Mouse (Mus musculus): ENCODE data around the gene Krr1. TPM values are rescaled to one million over a fixed set of nuclear protein-coding genes. Genes with fewer than 3 reads are reported as not detected.
A peak's percentile ranks its signal among the peaks of the same experiment; 100 is the strongest.

Gene Krr1
- total RNA-seq (2021) = 10 to 100 TPM; 20.8 to 23.1 TPM
- long read RNA-seq, experiment 1, full-length matches to known transcripts = 19 of 24 reads
- long read RNA-seq, experiment 1, partial matches to known transcripts = 2 of 24 reads
- long read RNA-seq, experiment 1, other reads (novel, unspliced or antisense) = 3 of 24 reads
- long read RNA-seq, experiment 2, full-length matches to known transcripts = 26 of 32 reads
- long read RNA-seq, experiment 2, partial matches to known transcripts = 2 of 32 reads
- long read RNA-seq, experiment 2, other reads (novel, unspliced or antisense) = 4 of 32 reads

GRCm38 (mm10) chr10:111972542-111973361, at the start of gene Krr1:
Gene Krr1 (plus strand): TSS chr10:111972664.
- peak; percentile 84 for DNase-seq
- intact Hi-C loops (cut with DNase I; ENCODE audit: low total_unique reads) = no loop called here

- no peak for DNase-seq
- intact Hi-C loops (cut with DNase I; ENCODE audit: low total_unique reads) = no loop called here
These were observed 48.8 kb upstream of the Krr1 start for GRCm38 (mm10) chr10:111923503-111924135.

- intact Hi-C loops (cut with DNase I; ENCODE audit: low total_unique reads) = no loop called here
- DNase-seq = no peak
These were observed 48.3 kb upstream of the Krr1 start for GRCm38 (mm10) chr10:111924141-111924540.

GRCm38 (mm10) chr10:111924716-111925488, 47.6 kb upstream of the Krr1 start:
- intact Hi-C loops (cut with DNase I; ENCODE audit: low total_unique reads) = no loop called here
- DNase-seq = no peak

GRCm38 (mm10) chr10:111925489-111925860, 47.0 kb upstream of the Krr1 start:
- peak; percentile 85 for DNase-seq
- intact Hi-C loops (cut with DNase I; ENCODE audit: low total_unique reads) = no loop called here

GRCm38 (mm10) chr10:111932621-111933345, 39.7 kb upstream of the Krr1 start:
- no peak for DNase-seq
- intact Hi-C loops (cut with DNase I; ENCODE audit: low total_unique reads) = no loop called here

- intact Hi-C loops (cut with DNase I; ENCODE audit: low total_unique reads) = no loop called here
- DNase-seq = no peak
These were observed 37.3 kb upstream of the Krr1 start for GRCm38 (mm10) chr10:111935207-111935606.

GRCm38 (mm10) chr10:111936021-111936420, 36.4 kb upstream of the Krr1 start:
- intact Hi-C loops (cut with DNase I; ENCODE audit: low total_unique reads) = no loop called here
- no peak for DNase-seq

GRCm38 (mm10) chr10:111936491-111937145, 35.8 kb upstream of the Krr1 start:
- peak; percentile 76 for DNase-seq
- intact Hi-C loops (cut with DNase I; ENCODE audit: low total_unique reads) = no loop called here

GRCm38 (mm10) chr10:111937146-111937534, 35.3 kb upstream of the Krr1 start:
- intact Hi-C loops (cut with DNase I; ENCODE audit: low total_unique reads) = no loop called here
- DNase-seq = no peak

GRCm38 (mm10) chr10:111943026-111943425, 29.4 kb upstream of the Krr1 start:
- intact Hi-C loops (cut with DNase I; ENCODE audit: low total_unique reads) = no loop called here

GRCm38 (mm10) chr10:111945563-111945962, 26.9 kb upstream of the Krr1 start:
- intact Hi-C loops (cut with DNase I; ENCODE audit: low total_unique reads) = no loop called here
- DNase-seq = no peak

More at GRCm38 (mm10) chr10:111943026-111943425, 29.4 kb upstream of the Krr1 start:
- DNase-seq = no peak

GRCm38 (mm10) chr10:111948041-111948440, 24.4 kb upstream of the Krr1 start:
- intact Hi-C loops (cut with DNase I; ENCODE audit: low total_unique reads) = no loop called here
- DNase-seq = no peak

- no peak for DNase-seq
- intact Hi-C loops (cut with DNase I; ENCODE audit: low total_unique reads) = no loop called here
These were observed 23.5 kb upstream of the Krr1 start for GRCm38 (mm10) chr10:111949008-111949407.

GRCm38 (mm10) chr10:111955836-111956235, 16.6 kb upstream of the Krr1 start:
- no peak for DNase-seq
- intact Hi-C loops (cut with DNase I; ENCODE audit: low total_unique reads) = loop anchor here (5.0 kb wide), 1 partner anchor 454 kb away; no protein-coding TSS in a partner anchor

GRCm38 (mm10) chr10:111957271-111958045, 15.0 kb upstream of the Krr1 start:
- intact Hi-C loops (cut with DNase I; ENCODE audit: low total_unique reads) = loop anchor here (5.0 kb wide), 1 partner anchor 455 kb away; no protein-coding TSS in a partner anchor
- DNase-seq = peak; percentile 37

GRCm38 (mm10) chr10:111958046-111958421, 14.4 kb upstream of the Krr1 start:
- intact Hi-C loops (cut with DNase I; ENCODE audit: low total_unique reads) = loop anchor here (5.0 kb wide), 1 partner anchor 456 kb away; no protein-coding TSS in a partner anchor
- DNase-seq = no peak

- intact Hi-C loops (cut with DNase I; ENCODE audit: low total_unique reads) = loop anchor here (5.0 kb wide), 1 partner anchor 457 kb away; no protein-coding TSS in a partner anchor
- no peak for DNase-seq
These were observed 13.1 kb upstream of the Krr1 start for GRCm38 (mm10) chr10:111959353-111959752.

All from gastrocnemius, postnatal 14 days (tissue).